Mouse (Mus musculus) intestine, embryonic 15.5 days (tissue): ENCODE measurements around the gene Rcsd1. TPM values are rescaled to one million over a fixed set of nuclear protein-coding genes. Genes with fewer than 3 reads are reported as not detected.
A peak's percentile ranks its signal among the peaks of the same experiment; 100 is the strongest.

Experiments used
- ATAC-seq: fragments of 200-750 bp; cut with Nextera tagmentation; 2 replicates; pipeline ENCODE4 v1.8.0; 2017; ENCODE audit warnings: moderate TSS enrichment, moderate library complexity
- H3K27ac ChIP-seq: fragments of 300-500 bp; sonication (generic); 2 replicates; pipeline ENCODE4 v1.5.1; 2015; ENCODE audit warnings: mild to moderate bottlenecking, inconsistent platforms
- H3K27me3 ChIP-seq: fragments of 300-500 bp; sonication (generic); replicated peaks from 2 replicates; pipeline ENCODE4 v1.6.1; 2015; ENCODE audit warnings: inconsistent platforms
- H3K36me3 ChIP-seq: fragments of 300-500 bp; sonication (generic); 2 replicates; pipeline ENCODE4 v1.6.1; 2015; ENCODE audit warnings: inconsistent platforms
- H3K4me1 ChIP-seq: fragments of 300-500 bp; sonication (generic); replicated peaks from 2 replicates; pipeline ENCODE4 v1.6.1; 2015; ENCODE audit warnings: inconsistent platforms
- H3K4me2 ChIP-seq: fragments of 300-500 bp; sonication (generic); replicated peaks from 2 replicates; pipeline ENCODE4 v1.6.1; 2015; ENCODE audit warnings: mild to moderate bottlenecking, inconsistent platforms
- H3K4me3 ChIP-seq: fragments of 300-500 bp; sonication (generic); replicated peaks from 2 replicates; pipeline ENCODE4 v1.5.1; 2015; ENCODE audit warnings: inconsistent platforms
- H3K9ac ChIP-seq: fragments of 300-500 bp; sonication (generic); 2 replicates; pipeline ENCODE4 v1.6.1; 2015; ENCODE audit warnings: inconsistent platforms
- H3K9me3 ChIP-seq: fragments of 300-500 bp; sonication (generic); 2 replicates; pipeline ENCODE4 v1.6.1; 2016; ENCODE audit warnings: inconsistent platforms
- WGBS: fragments of 180-500 bp; shearing (Covaris S2); methylation state at CpG from one replicate; pipeline ENCODE4 v1.1.7; 2015; 5-methylcytosine and 5-hydroxymethylcytosine counted together
- polyA plus RNA-seq: library from polyadenylated mRNA; unstranded; fragments of >200 nt; fragmentation: Nextera tagmentation; extraction: Ambion mirVana; gene quantifications from 2 replicates; pipeline ENCODE4 v1.2.1, GENCODE M21; 2015

Rcsd1 gene
- polyA plus RNA-seq, 1 experiment from 2014 or later = 33.8 TPM

DNA sequence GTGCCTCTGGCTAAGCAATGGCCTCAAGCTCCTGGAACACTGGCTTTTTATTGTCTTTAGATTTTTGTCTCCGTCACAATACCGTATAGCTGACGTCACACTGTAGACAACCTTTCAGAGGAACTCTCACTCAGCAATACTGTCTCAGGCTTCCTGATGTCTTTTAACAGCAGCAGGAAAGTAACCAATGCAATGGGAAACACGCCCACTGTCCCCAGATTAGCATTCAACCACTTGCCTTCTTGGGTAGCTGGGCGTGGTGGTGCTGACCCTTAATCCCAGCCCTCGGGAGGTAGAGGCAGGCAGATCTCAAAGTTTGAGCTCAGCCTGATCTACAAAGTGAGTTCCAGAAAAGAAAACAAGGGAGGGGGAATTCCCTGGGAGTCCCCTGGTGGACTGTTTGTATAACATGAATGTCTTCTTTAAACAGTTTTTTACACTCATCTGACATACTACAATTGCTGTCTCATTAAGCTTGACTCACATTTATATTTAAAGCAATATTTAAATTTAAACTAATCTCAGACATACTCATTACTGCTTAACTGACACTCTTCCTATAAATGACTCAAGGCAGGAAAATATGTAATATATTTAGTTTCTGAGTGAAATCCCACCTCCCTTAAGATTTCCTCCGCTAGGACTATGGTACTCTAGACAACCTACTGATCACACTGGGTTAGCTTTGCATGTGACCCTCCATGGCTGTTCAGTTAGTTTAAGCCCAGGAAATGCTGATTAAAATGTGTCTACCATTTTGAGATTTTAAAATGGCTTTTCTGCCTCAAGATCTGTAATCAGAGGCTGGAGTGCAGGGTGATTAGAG, 99.8 kb downstream of the Rcsd1 start:
- Histone ChIP-seq H3K4me3 (no peak overlapping the region), H3K27me3 (no peaks in the 10 kb centered on the region), H3K9me3 (no peaks in the 10 kb centered on the region), H3K4me1 (peaks cover 8% of the 10 kb centered on the region), H3K36me3 (peaks cover 4% of the 10 kb centered on the region; the same call in 1 of the 2 replicates), H3K4me2 (no peak overlapping the region), H3K27ac (0 out of 2 replicates have a peak overlapping the region, but pooled peaks have one; percentile 29), H3K9ac (no peak overlapping the region)
- ATAC-seq = peak; percentile 47
- 39% methylated on average over 7 of the region's 7 CpGs for WGBS

DNA sequence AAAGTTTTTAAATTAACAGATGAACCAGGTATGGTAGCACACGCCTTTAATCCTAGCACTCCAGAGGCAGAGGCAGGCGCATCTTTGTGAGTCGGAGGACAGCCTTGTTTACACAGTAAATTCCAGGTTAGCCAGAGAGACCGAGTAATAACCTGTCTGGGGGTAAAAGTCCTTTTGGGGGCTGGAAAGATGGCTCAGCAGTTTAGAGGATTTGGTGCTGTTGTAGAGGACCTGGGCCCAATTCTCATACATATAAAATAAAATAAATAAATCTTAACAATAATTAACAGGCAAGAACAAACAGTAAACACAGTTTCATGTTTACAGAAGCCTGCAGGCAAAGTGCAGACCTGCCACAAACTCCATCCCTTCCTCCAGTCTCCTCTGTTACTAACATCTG, 100.7 kb downstream of the Rcsd1 start:
- H3K4me2 ChIP-seq = no peak overlapping the region
- H3K27ac ChIP-seq = no peak overlapping the region
- 42% methylated on average over 4 of the region's 4 CpGs for WGBS
- H3K27me3 ChIP-seq = no peaks in the 10 kb centered on the region
- peak; percentile 42; the same call in 1 of the 2 replicates for ATAC-seq
- H3K4me1 ChIP-seq = peaks cover 8% of the 10 kb centered on the region
- H3K4me3 ChIP-seq = no peak overlapping the region
- no peak overlapping the region for H3K9ac ChIP-seq
- peaks cover 7% of the 10 kb centered on the region; the same call in 1 of the 2 replicates for H3K36me3 ChIP-seq
- no peaks in the 10 kb centered on the region for H3K9me3 ChIP-seq

DNA sequence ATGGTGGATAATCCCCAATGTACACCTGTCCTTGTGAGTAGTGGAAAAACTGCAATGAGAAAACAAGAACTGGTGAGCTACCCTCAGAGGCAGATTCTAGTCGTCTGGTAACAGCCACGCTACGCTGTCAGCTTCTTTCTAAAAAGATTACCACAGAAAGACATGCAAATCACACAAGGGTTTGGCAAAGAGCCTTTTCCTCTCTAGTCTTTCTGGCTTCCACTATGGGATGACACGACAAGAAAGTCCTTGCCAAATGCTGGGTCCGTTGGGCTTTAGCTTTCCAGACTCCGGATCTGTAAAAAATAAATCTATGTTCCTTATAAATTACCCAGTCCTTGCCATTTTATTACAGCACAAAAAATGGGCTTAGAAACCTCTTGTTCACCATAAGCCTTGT, 103.8 kb downstream of the Rcsd1 start:
- Histone ChIP-seq H3K36me3 (peaks cover 14% of the 10 kb centered on the region), H3K4me3 (no peak overlapping the region), H3K27ac (no peak overlapping the region), H3K9me3 (no peaks in the 10 kb centered on the region), H3K27me3 (no peaks in the 10 kb centered on the region), H3K4me2 (no peak overlapping the region), H3K9ac (no peak overlapping the region), H3K4me1 (peaks cover 8% of the 10 kb centered on the region)
- WGBS = 81% methylated on average over 6 of the region's 6 CpGs
- no peak for ATAC-seq

DNA sequence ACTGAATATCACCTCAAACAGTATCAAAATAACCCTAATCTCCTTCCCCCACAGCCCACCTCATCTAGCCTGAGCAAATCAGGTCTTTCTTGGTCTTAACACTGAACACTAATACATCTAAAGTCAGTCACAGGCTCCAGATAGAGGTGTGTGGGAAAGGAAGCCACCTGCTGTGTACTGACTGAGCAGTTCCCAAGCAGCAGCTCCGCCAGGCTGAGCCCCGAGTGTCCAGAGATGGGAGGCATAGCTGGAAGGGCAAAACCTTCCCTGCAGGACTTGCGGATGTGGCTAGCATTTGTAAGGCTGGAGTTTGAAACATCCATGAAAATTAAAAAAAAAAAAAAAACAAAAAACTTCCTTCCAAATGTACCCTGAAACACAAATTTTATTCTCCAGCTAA, 104.4 kb downstream of the Rcsd1 start:
- Histone ChIP-seq H3K27me3 (no peaks in the 10 kb centered on the region), H3K27ac (no peak overlapping the region), H3K36me3 (peaks cover 14% of the 10 kb centered on the region), H3K9ac (no peak overlapping the region), H3K4me1 (peaks cover 8% of the 10 kb centered on the region), H3K4me2 (no peak overlapping the region), H3K4me3 (no peak overlapping the region), H3K9me3 (no peaks in the 10 kb centered on the region)
- ATAC-seq = no peak
- 90% methylated on average over 3 of the region's 3 CpGs for WGBS

DNA sequence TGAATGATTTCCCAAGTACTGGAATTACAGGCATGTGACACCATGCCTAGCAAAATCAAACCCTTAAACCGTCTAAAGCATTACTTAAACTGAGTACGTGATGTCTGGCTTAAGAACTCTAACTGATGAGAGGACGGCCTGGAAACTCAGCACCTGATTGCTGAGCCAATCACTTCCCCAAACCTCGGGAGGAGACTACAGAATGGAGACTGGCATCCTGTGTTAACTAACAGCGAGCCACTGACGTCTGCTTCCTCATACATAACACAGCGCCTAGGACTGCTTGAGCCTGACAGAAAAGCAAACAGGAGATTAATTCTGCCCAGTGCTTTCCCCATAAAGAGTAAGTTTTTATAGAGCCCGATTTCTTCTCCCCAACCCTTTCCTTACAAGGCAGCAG, 105.4 kb downstream of the Rcsd1 start:
- no peak for ATAC-seq
- Histone ChIP-seq H3K4me1 (0 out of 2 replicates have a peak, but pooled peaks cover 4% of the 10 kb centered on the region), H3K36me3 (peaks cover 14% of the 10 kb centered on the region), H3K27ac (no peak overlapping the region), H3K9ac (no peak overlapping the region), H3K27me3 (no peaks in the 10 kb centered on the region), H3K9me3 (no peaks in the 10 kb centered on the region), H3K4me3 (no peak overlapping the region), H3K4me2 (no peak overlapping the region)
- 84% methylated on average over 8 of the region's 8 CpGs for WGBS

DNA sequence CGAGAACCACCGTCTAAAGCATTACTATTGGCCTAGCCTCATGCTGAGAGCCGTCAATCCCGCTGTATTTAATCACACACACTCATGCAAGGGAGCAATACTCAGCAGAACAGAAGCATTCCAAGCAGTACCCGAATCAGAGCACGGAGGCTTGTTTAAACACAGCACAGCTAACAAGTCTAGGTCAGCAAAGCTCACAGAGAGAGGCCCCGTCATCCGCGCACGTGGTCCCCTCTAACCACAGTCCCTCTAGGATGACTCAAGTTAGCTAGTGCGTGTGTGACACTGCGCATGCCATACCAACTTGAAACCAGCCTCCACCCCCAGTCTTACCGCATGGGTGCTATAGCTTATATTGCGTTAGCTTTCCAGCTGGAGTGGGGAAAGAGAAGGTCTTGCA, 106.3 kb downstream of the Rcsd1 start:
- no peak overlapping the region for H3K27ac ChIP-seq
- H3K27me3 ChIP-seq = no peaks in the 10 kb centered on the region
- WGBS = 88% methylated on average over 14 of the region's 14 CpGs
- H3K4me3 ChIP-seq = no peak overlapping the region
- peaks cover 14% of the 10 kb centered on the region for H3K36me3 ChIP-seq
- ATAC-seq = no peak
- no peaks in the 10 kb centered on the region for H3K4me1 ChIP-seq
- H3K9ac ChIP-seq = no peak overlapping the region
- no peaks in the 10 kb centered on the region for H3K9me3 ChIP-seq
- H3K4me2 ChIP-seq = no peak overlapping the region

DNA sequence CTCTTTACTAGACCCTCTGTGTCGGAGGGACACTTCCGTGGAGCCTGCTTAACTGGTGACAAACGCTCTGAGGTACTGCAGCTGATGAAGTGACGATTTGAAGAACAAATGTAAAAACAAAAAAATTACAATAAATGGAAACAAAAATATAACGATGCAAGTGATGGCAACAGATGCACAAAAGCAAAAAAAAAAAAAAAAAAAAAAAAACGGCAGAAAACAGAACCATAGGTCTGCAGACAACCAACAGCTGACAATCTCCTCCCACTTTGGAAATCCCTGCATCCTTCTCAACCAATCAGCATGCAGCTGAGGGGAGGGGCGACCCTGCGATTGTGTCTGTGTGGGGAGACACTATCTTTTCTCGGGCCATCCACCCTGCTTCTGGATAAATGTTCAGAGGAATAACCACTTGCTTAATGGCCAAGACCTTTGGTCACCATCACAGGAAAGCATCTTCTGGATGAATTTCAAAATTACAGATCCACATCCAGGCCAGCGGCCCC, 107.7 kb downstream of the Rcsd1 start:
- 80% methylated on average over 10 of the region's 10 CpGs for whole genome bisulfite sequencing
- no peak for ATAC-seq
- Histone ChIP-seq H3K9me3 (no peaks in the 10 kb centered on the region), H3K36me3 (peaks cover 16% of the 10 kb centered on the region), H3K4me2 (no peak overlapping the region), H3K27me3 (no peaks in the 10 kb centered on the region), H3K27ac (no peak overlapping the region), H3K9ac (no peak overlapping the region), H3K4me3 (no peak overlapping the region), H3K4me1 (no peaks in the 10 kb centered on the region)

Other genes with a start within 250 kb of the Rcsd1 start
- gene Dcaf6, start 249.3 kb downstream of the Rcsd1 start, polyA plus RNA-seq = 10.6 and 12.3 TPM in 2 replicates
- gene Mpc2, start 249.1 kb downstream of the Rcsd1 start, polyA plus RNA-seq = 145 and 165 TPM in 2 replicates
- not detected in 2 replicates for gene Adcy10, start 224.6 kb downstream of the Rcsd1 start, polyA plus RNA-seq
- gene Mpzl1, start 75.2 kb downstream of the Rcsd1 start, polyA plus RNA-seq = 129 and 130 TPM in 2 replicates
- gene Creg1, start 54.0 kb upstream of the Rcsd1 start, polyA plus RNA-seq = 101 and 124 TPM in 2 replicates
- gene Cd247, start 78.9 kb upstream of the Rcsd1 start, polyA plus RNA-seq = 0.33 and 0.39 TPM in 2 replicates